Mouse (Mus musculus) limb, embryonic 11.5 days (tissue): ENCODE results near the gene Iqsec3. TPM values are rescaled to one million over a fixed set of nuclear protein-coding genes. Genes with fewer than 3 reads are reported as not detected.

Experiments used
- ATAC-seq: fragments of 200-750 bp; cut with Nextera tagmentation; 2 replicates; pipeline ENCODE4 v1.8.0; 2017; ENCODE audit warnings: low read depth; ENCODE audit not compliant: insufficient number of reproducible peaks, low FRiP score, low TSS enrichment
- DNase-seq: peaks from one replicate; pipeline ENCODE4 v3.0.0-alpha.2; 2015; ENCODE audit warnings: low spot score
- H3K27ac ChIP-seq: fragments of 300-500 bp; sonication (generic); replicated peaks from 2 replicates; pipeline ENCODE4 v1.5.1; 2014; ENCODE audit warnings: low read depth, mild to moderate bottlenecking, low read length
- H3K27me3 ChIP-seq: fragments of 300-500 bp; sonication (generic); 2 replicates; pipeline ENCODE4 v1.6.1; 2014; ENCODE audit warnings: mild to moderate bottlenecking, low read length, mixed read lengths; ENCODE audit not compliant: control insufficient read depth, insufficient read depth
- H3K36me3 ChIP-seq: fragments of 300-500 bp; sonication (generic); 2 replicates; pipeline ENCODE4 v1.6.1; 2014; ENCODE audit warnings: mild to moderate bottlenecking, low read length, moderate library complexity, mixed read lengths; ENCODE audit not compliant: control insufficient read depth, insufficient read depth
- H3K4me1 ChIP-seq: fragments of 300-500 bp; sonication (generic); 2 replicates; pipeline ENCODE4 v1.6.1; 2014; ENCODE audit warnings: low read length, mixed read lengths; ENCODE audit not compliant: control insufficient read depth, insufficient read depth
- H3K4me2 ChIP-seq: fragments of 300-500 bp; sonication (generic); 2 replicates; pipeline ENCODE4 v1.6.1; 2014; ENCODE audit warnings: low read depth, mild to moderate bottlenecking, moderate library complexity; ENCODE audit not compliant: severe bottlenecking
- H3K4me3 ChIP-seq: fragments of 300-500 bp; sonication (generic); 2 replicates; pipeline ENCODE4 v1.5.1; 2014; ENCODE audit warnings: low read depth, low read length
- H3K9ac ChIP-seq: fragments of 300-500 bp; sonication (generic); 2 replicates; pipeline ENCODE4 v1.6.1; 2014; ENCODE audit warnings: mild to moderate bottlenecking, low read length
- H3K9me3 ChIP-seq: fragments of 300-500 bp; sonication (generic); 2 replicates; pipeline ENCODE4 v1.6.1; 2016; ENCODE audit warnings: low read length; ENCODE audit not compliant: control insufficient read depth
- WGBS: fragments of 180-500 bp; shearing (Covaris S2); extraction: QIAGEN DNeasy Blood & Tissue Kit; methylation state at CpG from one replicate; pipeline ENCODE4 v1.1.7; 2014; 5-methylcytosine and 5-hydroxymethylcytosine counted together
- polyA plus RNA-seq: library from polyadenylated mRNA; unstranded; fragments of >200 nt; fragmentation: Nextera tagmentation; extraction: Ambion mirVana; gene quantifications from 2 replicates; pipeline ENCODE4 v1.2.1, GENCODE M21; 2014

Iqsec3 gene
- polyA plus RNA-seq = 0.07 TPM in 1 of 2 replicates, not detected in the other

DNA sequence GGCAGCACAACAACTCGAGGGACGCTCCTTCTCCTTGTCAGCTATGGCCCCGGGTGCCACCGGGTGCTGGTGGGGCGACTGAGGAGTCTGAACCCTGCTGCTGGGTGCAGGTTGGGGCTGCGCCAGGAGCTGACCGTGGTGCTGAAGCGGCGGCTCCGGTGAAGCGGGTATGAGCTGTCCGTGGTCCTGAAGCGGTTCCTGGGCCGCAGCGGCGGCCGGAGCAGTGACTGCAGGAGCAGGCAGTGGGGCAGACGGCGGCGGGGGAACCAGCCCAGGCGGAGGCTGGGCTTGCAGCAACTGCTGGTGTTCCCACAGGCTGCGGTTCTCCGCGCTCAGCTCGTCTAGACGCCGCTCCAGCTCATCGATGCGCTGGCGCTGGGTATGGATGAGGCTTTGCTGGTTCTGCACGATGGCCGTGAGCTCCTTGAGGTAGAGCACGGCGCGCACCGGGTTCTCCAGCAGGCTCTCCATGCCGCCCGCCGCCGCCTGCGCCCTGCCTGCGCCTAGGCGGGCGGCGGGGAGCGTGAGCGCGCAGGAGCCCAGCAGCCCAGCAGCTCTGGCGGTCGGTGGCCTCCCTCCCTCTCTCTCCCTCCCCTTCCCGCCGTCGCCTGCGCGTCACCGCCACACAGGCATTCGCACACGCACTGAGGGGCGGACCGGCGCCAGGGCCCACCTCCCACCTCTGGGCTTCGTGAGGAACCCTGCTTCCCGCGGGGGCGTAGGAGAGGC lies at the start of gene Iqsec3:
Gene Iqsec3 (minus strand): TSS at position 586 of the 729 bp plus-strand sequence.
- ATAC-seq = peak; percentile 96
- H3K27ac ChIP-seq = no peak within 1 kb of the TSS
- H3K4me1 ChIP-seq = 0 out of 2 replicates have a peak, but pooled peaks cover 3% of the 10 kb centered on the region
- peaks cover 15% of the 10 kb centered on the region for H3K27me3 ChIP-seq
- WGBS = under 1% methylated on average over 54 of the region's 65 CpGs
- no peak within 1 kb of the TSS for H3K9ac ChIP-seq
- peak within 1 kb of the TSS; percentile 72 for H3K4me2 ChIP-seq
- H3K9me3 ChIP-seq = no peaks in the 10 kb centered on the region
- no peaks in the 10 kb centered on the region for H3K36me3 ChIP-seq
- H3K4me3 ChIP-seq = peak within 1 kb of the TSS; percentile 28
- DNase-seq = peak; percentile 99

DNA sequence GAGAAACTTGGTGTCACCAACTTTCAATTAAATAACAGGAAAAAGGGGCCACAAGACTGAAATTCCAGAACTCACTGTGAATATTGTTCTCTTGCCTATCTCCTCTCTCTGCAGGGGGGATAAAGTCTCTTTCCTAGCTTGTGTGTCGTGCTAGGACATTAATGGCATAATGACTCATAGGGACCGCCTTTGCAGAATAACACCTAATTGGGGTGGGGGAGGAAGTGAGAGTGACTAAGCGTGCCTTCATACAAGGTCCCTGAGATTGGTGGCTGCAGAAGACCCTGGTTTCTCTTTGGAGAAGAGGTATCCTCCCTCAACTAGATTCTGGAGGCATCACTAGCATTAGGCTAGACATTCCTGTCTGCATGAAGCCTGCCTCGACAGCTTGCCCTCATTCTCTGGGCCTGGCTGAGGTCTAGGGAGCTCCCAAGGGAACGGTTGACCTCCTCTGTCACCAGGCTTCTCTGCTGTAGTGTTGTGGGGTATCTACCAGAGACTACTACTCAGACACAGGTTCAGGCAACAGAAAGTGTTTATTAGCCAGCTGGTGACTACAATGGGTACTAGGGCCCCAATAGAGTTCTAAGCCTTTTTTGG lies 48.7 kb upstream of the Iqsec3 start:
- no peak overlapping the region for H3K4me2 ChIP-seq
- H3K9ac ChIP-seq = no peak overlapping the region
- H3K27me3 ChIP-seq = no peaks in the 10 kb centered on the region
- no peaks in the 10 kb centered on the region for H3K9me3 ChIP-seq
- 73% methylated on average over 5 of the region's 5 CpGs for whole genome bisulfite sequencing
- ATAC-seq (no peak), DNase-seq (no peak)
- H3K36me3 ChIP-seq = no peaks in the 10 kb centered on the region
- H3K27ac ChIP-seq = no peak overlapping the region
- no peak overlapping the region for H3K4me3 ChIP-seq
- no peaks in the 10 kb centered on the region for H3K4me1 ChIP-seq

DNA sequence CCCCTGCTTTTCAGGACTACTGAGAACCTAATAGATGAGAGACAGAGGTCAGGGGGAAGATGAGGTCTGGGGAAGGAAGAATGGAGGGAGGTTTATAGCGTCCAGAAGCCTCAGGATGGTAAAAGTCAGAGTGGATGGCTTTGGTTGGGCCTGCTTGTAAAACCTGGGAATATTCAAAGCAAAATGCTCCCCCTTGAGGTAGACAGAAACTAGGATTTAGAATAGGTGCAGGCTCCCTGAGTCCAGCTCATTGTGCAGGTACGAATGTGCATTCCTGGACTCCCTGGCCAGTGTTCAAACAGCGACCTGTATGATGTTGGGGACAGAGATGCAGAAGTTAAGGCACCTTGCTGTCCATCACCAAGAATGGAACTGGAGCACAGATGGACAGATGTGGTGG lies 47.6 kb upstream of the Iqsec3 start:
- Histone ChIP-seq H3K9ac (no peak overlapping the region), H3K4me2 (no peak overlapping the region), H3K9me3 (no peaks in the 10 kb centered on the region), H3K27ac (no peak overlapping the region), H3K27me3 (no peaks in the 10 kb centered on the region), H3K4me1 (no peaks in the 10 kb centered on the region), H3K36me3 (no peaks in the 10 kb centered on the region), H3K4me3 (no peak overlapping the region)
- DNase-seq = no peak
- 64% methylated on average over 3 of the region's 3 CpGs for WGBS
- ATAC-seq = no peak

DNA sequence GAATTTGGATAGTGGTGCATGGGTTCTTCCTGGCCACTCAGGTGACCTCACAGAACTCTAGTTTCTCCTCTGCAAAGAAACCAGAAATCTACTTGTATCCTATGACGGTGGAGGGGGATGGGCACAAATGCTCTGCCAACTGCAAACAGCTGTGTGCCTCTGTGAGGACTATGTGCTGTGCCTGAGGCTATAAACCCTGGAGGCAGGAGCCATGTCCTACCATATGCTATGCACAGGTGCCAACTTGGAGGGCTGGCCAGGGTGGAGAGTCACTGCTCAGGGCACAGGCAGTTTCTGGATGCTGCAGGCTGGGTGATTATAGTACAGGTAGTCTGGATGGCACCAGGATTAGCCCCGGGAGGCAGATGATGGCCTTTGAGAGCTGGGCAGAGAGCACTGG lies 46.4 kb upstream of the Iqsec3 start:
- 86% methylated on average over 2 of the region's 2 CpGs for WGBS
- Histone ChIP-seq H3K9ac (no peak overlapping the region), H3K27me3 (no peaks in the 10 kb centered on the region), H3K4me3 (no peak overlapping the region), H3K36me3 (no peaks in the 10 kb centered on the region), H3K9me3 (no peaks in the 10 kb centered on the region), H3K4me1 (no peaks in the 10 kb centered on the region), H3K4me2 (no peak overlapping the region), H3K27ac (no peak overlapping the region)
- DNase-seq = no peak
- ATAC-seq = no peak

DNA sequence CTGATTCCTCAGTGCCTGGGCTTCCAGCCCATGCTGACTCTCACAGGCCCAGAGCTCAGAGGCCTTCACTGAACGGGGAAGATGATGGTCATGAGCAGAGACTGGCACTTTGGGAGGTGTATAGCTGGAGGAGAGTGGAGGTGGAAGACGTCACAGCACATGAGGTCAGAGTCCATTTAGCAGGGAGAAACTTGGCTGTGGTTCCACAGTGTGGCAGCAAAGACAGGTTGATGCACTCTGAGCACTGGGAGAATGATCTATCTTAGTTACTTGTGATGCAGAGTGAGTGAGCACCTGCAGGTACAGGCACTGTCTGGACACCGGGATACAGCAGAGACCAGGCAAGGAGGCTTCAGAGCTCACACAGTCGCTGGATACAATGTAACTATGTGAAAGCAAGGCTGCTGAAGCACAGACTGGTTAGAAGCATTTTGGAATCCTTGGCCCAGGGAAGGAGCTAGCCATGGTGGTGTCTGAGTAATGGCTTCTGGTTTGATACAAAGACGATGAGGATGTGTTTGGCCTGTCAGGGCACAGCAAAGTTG lies 45.9 kb upstream of the Iqsec3 start:
- H3K27me3 ChIP-seq = no peaks in the 10 kb centered on the region
- no peak overlapping the region for H3K4me3 ChIP-seq
- no peak overlapping the region for H3K4me2 ChIP-seq
- H3K4me1 ChIP-seq = no peaks in the 10 kb centered on the region
- H3K9ac ChIP-seq = no peak overlapping the region
- H3K36me3 ChIP-seq = no peaks in the 10 kb centered on the region
- no peak overlapping the region for H3K27ac ChIP-seq
- H3K9me3 ChIP-seq = no peaks in the 10 kb centered on the region
- 78% methylated on average over 5 of the region's 5 CpGs for WGBS
- DNase-seq (no peak), ATAC-seq (no peak)

DNA sequence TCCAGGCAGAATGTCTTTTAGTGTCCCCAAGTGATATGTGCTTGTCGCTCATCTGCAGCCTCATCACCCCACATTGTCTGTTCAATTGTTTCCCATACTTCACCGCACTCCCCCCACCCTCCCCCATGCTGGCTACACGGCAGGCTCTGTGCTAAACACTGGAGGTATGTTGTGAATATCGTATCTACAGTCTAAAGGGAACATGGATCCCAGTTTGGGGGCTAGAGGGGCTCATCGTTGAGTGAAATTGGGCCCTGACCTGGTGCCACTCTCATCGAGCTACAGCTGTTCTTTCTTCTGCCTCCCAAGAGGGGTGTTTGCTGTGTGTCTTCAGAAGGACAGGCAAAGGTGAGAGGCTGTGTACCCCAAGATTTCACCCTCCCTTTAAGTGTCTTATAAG lies 44.2 kb upstream of the Iqsec3 start:
- H3K9ac ChIP-seq = no peak overlapping the region
- no peak for DNase-seq
- ATAC-seq = no peak

DNA sequence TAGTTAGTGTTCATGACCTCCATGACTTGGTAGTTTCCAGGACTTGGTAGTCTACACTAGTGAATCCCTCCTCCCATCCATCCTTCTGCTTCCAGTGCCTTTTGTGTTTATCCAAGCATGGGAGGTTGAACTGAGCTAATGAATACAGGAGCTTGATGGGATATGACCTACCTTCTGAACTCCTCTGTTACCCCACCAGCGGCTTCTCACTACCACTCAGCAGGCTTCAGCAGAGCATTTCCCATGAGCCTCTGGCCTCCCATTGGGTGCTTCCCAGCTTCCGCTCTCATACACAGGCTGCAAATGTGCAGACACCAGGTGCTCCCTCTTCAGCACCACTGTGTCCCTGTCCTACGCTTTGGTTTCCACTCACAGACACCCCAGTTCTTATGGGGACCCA lies 36.9 kb upstream of the Iqsec3 start:
- no peak for ATAC-seq
- Histone ChIP-seq H3K4me1 (no peaks in the 10 kb centered on the region), H3K4me2 (no peak overlapping the region), H3K9me3 (no peaks in the 10 kb centered on the region), H3K36me3 (no peaks in the 10 kb centered on the region), H3K27ac (no peak overlapping the region), H3K4me3 (no peak overlapping the region), H3K27me3 (no peaks in the 10 kb centered on the region), H3K9ac (no peak overlapping the region)
- DNase-seq = no peak
- 90% methylated on average over 3 of the region's 3 CpGs for WGBS

More for the DNA sequence above, 44.2 kb upstream of the Iqsec3 start:
- H3K27me3 ChIP-seq = no peaks in the 10 kb centered on the region
- no peaks in the 10 kb centered on the region for H3K4me1 ChIP-seq
- H3K36me3 ChIP-seq = no peaks in the 10 kb centered on the region
- H3K4me3 ChIP-seq = no peak overlapping the region
- no peaks in the 10 kb centered on the region for H3K9me3 ChIP-seq
- WGBS = 86% methylated on average over 6 of the region's 6 CpGs
- no peak overlapping the region for H3K27ac ChIP-seq
- no peak overlapping the region for H3K4me2 ChIP-seq

DNA sequence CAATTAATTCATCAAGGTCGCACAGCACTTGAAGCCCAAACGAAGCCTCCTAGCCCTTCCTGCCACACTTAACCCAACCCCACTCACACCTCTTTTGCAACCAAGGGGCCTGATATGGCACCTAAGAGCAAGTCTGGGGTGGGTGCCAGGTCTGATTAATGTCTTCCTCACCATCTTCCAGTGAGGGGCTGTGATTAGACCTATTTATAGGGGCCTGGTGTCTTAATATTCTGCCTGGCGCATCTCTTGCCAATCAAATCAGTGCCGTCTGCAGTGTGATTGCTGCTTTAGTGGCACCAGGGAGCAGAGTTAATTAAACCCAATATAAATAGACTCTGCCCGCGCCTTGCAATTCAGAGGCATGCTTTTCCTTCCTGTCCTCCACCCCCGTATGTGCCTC lies 36.4 kb upstream of the Iqsec3 start:
- Histone ChIP-seq H3K27me3 (no peaks in the 10 kb centered on the region), H3K4me3 (no peak overlapping the region), H3K4me1 (no peaks in the 10 kb centered on the region), H3K9me3 (no peaks in the 10 kb centered on the region), H3K9ac (no peak overlapping the region), H3K36me3 (no peaks in the 10 kb centered on the region), H3K27ac (no peak overlapping the region), H3K4me2 (no peak overlapping the region)
- WGBS = 76% methylated on average over 7 of the region's 7 CpGs
- no peak for DNase-seq
- ATAC-seq = no peak
